Mouse (Mus musculus) adrenal gland, adult 2 months (tissue): ENCODE results near the gene Il11ra1. TPM values are rescaled to one million over a fixed set of nuclear protein-coding genes. Genes with fewer than 3 reads are reported as not detected.
"Not testable (repeated sequence)": the region's sequence is repeated elsewhere in the genome, so short reads cannot be mapped to it uniquely, and the experiment has no call there.

Source experiments
- DNase-seq: peaks from one replicate; pipeline ENCODE4 v3.0.0; 2021
- polyA plus RNA-seq: library from polyadenylated mRNA; depleted of rRNA; stranded (reverse); fragments of >200 nt; gene quantifications from 2 replicates; pipeline ENCODE4 v1.2.3, GENCODE M21; 2012
- total RNA-seq, 2 experiments: library from RNA; stranded (reverse); gene quantifications; 2 replicates each; pipeline ENCODE4 v1.2.3; 2021

Gene Il11ra1
- total and polyA plus RNA-seq, 3 experiments = 53.0 to 290 (median 90.8) TPM

DNA sequence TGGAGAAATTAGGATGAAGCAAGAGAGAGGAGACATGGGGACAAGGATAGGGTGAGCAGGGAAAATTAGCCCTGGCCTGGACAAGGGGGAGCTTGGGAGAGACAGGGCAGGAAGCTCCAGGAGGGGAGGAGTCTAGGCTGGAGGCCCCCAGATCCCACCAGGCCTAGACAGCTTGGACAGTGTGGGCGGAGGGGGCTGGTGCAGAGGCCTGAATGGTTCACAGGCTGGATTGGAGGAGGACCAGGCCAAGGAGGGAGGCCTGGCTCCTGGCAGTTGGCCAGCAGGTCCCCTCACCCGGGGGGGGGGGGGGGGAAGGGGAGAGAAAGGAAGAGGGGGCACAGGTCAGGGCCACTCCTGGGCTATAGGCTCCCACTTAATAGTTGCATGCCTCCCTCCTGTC lies 20.5 kb upstream of the Il11ra1 start:
- DNase-seq = no peak

DNA sequence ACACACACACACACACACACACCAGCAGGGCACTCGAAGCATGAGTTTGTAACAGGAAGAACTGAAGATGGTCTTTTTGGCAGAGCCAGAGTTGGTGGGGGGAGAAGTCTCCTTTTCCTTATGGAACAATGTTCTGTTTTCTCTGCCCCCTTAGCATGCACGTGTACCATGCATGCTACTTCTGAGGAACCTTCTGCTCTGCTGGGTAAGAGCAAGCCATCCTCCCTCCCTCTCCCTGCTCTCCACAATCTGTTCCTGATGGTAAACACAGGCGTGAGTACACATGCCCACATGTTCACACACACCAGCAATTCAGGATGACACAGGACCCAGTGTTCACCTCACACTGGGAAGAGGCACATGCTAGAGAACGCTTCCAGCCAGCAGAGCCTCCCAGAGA lies 18.6 kb upstream of the Il11ra1 start:
- no peak for DNase-seq

DNA sequence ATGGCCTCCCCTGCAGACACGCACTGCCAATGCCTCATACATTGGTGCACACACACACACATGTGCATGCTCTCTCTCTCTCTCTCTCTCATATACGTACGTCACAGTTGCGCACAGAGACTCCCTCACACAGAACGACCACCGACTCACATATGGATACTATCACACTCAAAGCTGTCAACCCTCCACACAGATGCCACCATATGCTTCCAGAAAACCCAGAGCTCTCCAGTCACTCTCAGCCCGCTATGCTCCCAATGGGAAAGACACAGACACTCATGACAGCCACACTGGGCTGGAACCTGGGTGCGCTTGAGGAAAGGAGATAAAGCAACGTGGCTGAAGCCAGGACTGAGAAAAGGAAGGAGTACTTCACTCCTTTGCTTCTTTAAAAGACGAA lies 17.8 kb upstream of the Il11ra1 start:
- DNase-seq = no peak

DNA sequence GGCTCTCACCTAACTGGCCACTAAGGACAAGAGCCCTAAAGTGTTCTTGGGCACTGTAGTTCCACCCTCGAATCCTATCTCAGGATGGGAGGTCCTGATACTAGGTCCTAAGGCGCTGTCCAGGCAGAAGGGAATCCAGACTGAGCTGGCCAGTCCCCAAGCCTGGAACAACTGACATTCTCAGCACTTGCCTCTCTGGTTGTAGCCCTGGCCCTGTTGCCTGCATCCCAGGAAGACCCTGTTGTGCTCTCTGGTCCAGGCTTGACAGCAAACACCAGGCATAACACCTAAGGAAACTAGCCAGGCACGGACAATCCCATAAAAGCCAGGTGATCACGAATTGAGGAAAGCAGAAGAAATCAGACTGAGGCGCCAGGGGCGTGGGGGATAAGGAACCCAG lies 17.0 kb upstream of the Il11ra1 start:
- no peak for DNase-seq

DNA sequence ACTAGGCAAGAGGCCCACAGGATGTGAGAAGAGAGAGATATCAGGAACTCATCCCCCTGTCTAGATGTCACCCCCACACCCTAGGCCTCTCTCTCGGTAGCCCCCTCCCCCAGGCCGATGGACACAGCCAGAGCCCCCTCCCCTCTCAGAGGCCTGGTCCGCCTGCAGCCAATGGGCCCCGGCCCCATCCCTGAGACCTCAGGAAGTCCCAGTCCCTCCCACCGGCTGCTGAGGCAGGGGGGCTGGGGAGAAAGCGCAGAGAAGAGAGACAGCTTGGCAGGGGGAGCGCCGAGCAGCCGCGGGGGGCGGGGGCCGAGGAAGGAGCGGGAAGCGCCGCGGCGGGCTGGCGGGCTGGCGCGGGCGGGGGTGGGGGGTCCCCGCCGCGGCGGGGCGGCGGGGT lies 16.5 kb upstream of the Il11ra1 start:
- DNase-seq = not testable (repeated sequence)

DNA sequence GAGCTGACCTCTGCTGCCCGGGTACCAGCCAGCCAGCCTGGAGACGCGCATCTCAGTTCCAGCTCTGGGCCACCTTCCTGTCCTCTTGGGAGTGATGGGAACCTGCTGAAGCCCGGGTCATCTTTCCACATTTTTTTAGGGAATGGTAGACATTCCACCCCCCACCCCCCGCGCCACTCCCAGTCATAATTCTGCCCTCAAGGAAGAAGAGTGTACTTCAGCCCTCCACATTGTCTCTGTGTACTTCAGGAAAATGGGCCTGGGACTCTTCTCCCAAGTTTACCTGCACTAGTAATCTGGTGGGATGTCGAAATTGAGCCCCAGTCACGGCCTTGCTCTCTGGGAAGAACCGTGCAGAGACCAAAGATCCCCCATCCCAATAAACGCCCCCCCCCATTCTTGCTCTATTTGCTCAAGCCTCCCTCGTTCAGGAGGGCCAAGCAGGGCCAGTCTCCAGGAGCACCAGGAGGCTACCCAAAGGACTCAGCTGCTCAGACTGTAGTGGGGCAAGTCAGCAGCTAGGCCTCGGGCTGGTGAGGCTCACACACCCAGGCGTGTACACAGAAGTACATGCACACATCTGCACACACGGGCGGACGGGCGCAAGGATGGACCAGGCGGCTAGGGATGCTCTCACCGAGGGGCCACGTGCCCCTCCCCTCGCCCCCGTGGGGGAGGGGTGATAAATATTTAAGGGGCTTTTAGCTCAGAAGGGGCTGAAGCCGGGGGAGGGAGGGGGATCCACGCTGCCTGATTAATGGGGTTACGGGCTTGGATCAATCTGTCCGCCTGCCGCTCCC lies 15.5 kb upstream of the Il11ra1 start:
- not testable (repeated sequence) for DNase-seq

DNA sequence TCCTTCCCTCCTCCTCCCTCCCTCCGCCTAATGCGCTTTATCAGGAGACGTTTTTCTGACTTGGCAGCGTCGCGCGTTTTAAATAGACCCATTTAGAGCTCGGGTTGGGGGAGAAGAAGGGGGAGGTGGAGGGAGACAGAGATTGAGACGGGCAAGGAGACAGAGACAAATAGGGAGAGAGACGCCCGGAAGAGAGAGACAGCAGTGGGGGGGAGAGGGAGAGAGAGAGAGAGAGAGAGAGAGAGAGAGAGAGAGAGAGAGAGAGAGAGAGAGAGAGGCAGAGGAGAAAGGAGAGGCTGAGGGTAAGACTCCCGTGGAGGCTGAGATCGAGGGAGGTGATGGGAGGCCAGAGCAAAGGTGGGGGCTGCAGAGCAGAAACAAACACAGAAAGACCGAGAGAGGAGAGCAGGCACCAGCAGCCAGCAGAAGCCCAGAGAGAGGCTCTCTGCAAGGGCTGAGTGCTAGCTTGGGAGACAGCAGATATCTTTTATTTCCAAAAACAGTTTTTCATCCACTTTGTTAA lies 14.8 kb upstream of the Il11ra1 start:
- DNase-seq = not testable (repeated sequence)

DNA sequence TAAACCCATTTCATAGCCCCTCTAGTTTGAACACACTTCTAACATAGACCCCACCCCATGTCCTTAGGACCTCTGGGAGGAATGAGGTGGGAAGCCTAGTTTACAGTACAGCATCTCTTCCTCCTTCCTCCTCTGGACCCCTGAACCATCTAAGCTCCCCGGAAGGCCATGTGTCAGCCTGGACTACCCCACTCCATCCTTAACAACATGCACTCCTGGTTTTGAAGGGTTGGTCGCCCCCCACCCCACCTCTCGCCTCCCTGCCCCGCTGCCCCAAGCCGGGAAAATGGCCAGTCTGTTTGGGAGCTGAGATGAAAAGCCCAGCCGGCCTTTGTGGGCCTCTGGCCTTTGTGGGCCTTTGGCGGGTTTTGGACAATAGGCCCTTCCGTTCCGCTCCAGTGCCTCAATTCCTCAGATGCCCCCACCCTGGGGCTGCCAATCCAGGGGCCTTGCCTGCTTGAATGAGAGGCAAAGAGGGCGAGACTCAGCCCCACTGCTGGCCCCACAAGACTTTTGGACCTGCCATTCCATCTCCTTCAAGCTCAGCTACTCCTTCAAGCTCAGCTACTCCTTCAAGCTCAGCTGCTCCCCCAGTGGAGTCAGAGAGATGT lies 13.8 kb upstream of the Il11ra1 start:
- not testable (repeated sequence) for DNase-seq

DNA sequence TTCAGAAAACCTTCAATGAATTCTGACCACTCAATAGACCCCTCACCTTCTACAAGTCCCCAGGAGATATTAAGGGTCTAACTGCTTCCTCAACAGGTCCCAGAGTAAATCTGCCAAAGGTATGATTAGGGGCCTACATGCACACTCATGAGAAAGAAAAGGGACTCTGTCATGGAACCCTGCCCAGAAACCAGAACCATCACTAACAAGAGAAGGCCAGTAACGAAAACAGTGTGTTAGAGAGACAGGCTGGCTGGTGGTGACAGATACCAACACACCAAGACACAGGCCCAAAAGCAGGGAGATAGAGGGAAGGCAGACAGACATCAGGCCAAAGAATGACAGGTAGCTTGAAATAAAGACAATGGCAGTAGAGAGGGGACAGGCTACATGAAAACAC lies 11.2 kb upstream of the Il11ra1 start:
- not testable (repeated sequence) for DNase-seq

DNA sequence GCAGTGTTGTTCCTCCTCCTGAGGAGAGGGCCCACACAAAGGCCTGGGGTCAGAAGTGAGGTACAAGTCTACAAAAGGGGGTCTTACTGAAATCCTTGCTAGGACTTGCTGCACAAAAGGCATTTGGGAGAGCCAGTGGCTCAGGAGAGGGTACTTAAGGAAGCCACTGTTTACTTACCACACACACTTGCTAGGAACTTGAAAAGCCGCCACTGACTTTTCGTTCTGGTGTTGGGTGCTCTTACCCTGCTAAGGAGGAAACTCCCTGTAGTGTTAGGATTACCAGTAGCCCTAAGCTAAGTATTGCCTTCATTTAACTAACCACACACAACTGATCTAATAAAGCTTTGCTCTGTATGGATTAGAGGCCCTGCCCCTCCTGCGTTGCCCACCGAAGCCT lies 9.8 kb upstream of the Il11ra1 start:
- DNase-seq = not testable (repeated sequence)

DNA sequence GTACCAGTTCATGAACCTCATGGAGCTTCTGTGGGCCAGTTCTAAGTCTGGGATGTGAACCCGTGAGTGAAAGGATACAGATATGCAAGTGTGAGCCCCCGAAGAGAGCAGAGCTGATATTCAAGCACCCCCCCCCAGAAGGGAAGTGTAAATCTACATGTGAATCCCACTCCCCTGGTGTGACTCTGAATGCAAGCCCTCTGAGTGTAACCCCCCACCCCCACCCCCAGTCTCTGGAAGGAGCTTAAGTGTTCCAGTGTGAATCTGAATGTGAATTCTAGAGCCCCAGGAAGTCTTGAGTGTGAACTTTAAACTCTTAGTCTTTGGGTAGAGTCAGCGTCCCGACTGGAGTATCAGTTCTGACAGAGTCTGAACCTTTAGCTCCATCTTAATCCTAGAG lies 6.3 kb upstream of the Il11ra1 start:
- DNase-seq = not testable (repeated sequence)

DNA sequence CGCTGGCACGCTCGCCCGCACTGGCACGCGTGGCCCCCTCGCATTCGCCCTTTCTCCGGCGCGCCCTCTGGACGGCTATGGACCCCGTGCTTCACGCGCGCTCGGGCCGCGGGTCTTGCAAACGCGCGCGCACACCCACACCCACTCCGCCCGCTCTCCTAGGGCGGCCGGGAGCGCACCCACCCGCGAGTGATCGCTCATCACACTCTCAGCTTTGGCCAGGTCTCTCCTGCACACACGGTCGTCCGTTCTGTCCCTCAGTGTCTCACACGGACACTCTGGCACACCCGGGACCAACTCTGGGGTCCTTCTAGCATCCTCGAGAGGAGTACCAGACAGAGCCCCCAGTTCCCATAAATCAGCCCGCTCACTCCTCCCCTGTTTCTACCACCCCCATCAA lies 4.0 kb upstream of the Il11ra1 start:
- not testable (repeated sequence) for DNase-seq

DNA sequence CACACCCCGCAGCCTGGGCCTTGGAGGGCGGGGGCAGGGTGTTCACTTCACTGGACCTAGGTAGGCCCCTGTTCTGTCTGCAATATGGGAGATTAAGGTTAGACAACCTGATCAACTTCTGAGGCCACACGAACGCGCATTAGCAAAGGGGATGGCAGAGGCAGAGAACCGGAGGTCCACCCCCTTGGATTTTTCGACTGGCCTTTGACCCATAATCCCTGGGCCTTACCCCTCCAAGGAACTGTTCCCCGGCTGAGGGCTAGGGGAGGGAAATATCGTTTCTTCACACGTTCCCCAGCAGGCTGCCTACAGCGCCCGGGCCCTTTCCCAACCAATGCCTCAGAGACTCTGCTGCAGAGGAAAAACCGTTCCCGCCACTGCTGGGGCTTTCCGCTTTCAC lies 3.3 kb upstream of the Il11ra1 start:
- not testable (repeated sequence) for DNase-seq

DNA sequence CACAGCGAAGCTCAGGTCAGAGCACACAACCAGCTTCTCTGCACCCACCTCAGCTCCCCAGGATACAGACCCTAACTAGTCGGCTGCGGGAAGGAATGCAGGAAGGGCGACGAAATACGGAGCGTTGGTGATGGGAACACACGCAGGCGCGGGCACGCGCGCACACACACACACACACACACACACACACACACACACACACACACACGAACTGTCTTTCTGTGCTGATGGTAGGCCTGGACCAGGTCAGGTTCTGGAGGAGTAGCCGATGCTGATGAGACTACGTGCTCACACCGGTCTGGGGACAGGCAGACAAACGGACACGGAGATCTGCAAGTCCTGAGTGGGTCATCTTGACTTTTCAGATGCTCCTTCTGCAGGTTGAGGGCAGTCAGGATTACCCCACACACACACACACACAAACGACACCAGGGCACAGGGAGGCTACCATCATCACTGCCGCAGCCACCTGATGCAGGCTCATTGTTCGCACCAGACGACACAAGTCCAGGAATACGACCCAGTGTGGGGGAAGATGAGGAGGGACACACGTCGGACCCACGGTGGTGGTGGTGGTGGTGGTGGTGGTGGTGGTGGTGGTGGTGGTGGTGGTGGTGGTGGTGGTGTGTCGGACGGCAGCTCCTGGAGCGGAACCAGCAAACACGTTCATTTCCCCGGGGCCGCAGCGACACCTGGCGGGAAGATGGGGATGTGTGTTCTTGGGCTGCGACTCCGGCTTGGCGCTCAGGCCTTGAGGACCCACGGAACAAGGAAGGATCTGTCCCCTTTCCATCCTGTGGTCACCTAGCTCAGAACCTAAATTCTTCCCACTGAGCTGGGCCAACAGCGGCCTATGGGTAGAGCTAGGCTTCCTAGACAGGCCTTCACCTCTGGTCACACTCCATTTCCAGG lies 2.6 kb upstream of the Il11ra1 start, which contains the start of gene Cntfr:
Cntfr (minus strand) TSS at position 160 of the 912 bp plus-strand sequence.
- DNase-seq = peak; percentile 87

DNA sequence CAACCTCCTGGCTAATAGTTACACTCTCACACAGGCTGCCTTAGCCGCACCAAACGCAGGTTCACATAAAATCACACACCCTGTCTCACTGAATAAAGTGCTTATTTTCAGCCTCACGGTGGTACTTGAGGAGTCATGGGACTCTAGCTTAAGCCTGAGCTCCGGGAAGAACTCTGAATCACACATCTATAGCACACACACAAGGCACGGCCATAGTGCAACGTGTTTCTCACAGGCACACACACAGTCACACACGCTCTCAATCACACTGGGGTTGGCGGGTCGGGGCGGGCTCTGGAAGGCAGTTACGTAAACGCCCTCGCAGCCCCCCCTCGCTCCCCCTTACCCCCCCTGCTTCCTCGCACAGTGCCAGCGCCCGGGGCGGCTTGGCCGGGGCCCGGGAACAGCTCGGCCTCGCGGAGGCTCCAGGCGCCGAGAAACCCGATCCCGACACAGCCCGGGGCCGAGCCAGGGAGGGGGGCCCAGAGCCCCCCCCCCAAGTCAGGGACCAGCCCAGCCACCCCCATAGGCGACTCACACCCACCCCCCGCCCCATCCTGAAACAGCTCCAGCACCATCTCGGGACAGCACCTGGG lies 1.3 kb upstream of the Il11ra1 start:
- peak; percentile 63 for DNase-seq

DNA sequence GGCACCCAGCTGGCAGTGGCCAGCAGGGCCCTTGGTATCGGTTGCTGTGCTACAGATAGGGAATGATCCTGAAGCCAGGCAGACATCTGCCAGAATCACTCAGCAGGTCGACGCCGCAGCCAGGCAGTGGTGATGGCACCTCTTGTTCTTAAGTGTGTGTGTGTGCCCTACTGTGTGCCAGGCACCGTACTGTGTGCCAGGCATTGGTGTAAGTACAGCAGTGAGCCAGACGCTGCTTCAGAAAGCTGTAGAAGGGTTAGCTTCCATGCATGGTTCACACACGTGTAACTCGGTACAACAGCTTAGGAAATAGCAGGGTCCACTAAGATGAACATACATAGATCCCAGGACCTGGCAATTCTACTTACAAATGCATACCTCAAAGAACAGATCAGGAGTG lies 435 bp downstream of the Il11ra1 start:
- not testable (repeated sequence) for DNase-seq

DNA sequence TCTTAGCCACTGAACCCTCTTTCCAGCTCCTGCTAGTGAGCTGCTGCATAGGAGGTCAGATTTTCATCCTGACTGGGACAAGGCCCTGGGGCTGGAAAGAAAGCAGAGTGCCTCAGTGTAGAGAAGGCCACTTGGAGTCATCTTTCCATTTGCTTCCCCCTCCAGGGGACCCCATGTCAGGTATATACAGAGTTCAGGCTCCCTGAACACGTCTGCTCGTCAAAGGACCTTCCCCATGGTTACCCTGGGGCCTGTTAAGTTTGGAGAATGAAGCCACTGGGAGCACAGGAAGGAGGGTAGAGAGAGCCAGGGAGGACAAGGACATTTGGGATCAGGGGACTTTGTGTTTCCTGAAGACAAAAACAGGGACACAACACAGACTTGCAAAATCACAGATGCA lies 2.4 kb downstream of the Il11ra1 start:
- not testable (repeated sequence) for DNase-seq

DNA sequence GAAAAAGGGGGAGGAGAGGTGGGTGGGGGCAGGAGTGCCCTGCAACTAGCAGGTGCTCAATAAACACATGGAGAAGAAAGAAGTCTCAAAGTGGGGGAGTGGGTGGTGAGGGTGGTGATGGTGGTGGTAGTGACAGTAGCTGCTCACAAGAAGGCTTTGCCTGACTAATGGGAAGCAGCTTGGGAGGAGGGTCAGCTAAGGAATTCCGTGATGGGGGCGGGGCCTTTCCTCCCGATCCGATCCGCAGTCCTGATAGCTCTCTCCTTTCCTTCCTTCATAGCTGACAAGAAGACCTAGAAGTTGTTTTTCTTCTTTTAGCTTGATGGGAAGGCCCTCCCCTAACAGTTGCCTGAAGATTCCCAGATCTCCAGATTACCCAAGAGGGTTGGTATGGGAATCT lies 4.9 kb downstream of the Il11ra1 start:
- DNase-seq = no peak

DNA sequence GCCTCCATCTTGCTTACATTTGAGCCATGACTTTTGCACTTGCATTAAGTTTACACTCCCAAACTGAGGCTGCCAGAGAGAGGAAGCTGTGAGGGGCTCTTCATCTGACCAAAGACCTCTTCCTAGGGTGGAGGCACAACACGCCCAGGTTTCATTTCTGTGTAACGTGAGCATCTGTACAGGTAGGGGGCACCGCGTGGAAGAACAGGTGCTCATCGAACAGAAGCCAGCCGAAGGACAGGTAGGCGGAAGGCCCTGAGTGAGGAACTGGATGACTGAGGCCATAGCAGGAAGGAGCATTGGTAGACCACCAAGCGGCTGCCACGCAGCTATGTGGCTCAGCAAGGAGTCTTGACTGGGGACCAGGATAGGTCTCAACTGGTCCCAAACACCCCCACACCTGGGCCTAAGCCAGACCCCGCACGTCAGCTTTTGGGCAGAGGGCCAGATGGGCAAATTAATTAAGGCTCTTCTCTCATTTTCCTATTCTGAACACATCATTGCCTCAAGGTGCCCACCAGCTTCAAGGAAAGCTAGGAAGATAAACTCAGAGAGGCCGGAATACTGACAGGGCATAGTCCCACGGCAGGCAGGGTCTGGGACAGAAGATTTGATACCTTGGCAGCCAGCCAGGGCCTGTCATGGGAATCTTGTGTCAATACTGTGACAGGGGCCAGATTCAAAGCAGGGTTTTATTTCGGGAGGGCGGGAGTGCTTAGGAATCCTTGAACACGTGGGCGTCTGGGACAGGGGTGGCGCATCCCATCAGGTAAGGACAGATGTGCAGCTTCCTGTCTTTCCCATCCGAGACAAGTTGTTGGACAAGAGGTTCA lies 6.3 kb downstream of the Il11ra1 start:
- no peak for DNase-seq

DNA sequence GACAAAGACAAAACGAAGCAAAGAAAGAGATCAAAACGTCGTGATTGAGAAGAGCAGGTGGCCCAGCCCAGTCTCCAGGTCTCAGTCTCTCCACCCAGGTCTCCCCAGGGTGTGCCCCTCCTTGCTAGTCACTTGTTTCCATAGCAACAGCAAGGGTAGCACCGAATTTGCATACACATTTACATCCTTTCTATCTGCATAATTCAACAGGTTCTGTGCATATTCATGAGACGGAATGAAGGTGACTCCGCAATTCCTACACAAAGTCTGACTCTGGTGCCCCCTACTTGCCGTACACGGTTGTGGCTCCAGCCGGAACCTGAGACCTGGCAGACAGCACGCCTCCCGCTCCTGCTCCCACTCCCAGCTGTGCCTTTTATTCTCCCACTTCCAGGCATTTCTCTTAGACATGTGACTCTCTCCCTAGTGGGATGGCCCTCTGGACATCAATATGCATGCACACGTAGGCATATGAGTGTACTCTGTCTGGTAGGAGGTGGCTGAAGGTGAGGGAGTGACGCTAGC lies 7.3 kb downstream of the Il11ra1 start:
- DNase-seq = peak; percentile 59
